Mouse (Mus musculus) liver, embryonic 16.5 days (tissue): Measurements from ENCODE around the gene Il31. TPM values are rescaled to one million over a fixed set of nuclear protein-coding genes. Genes with fewer than 3 reads are reported as not detected.

ENCODE experiments used
- ATAC-seq: fragments of 200-750 bp; cut with Nextera tagmentation; 2 replicates; pipeline ENCODE4 v1.8.0; 2017; ENCODE audit warnings: low read depth, mild to moderate bottlenecking, moderate number of reproducible peaks, moderate library complexity
- H3K27ac ChIP-seq: fragments of 300-500 bp; sonication (generic); 2 replicates; pipeline ENCODE4 v1.5.1; 2014; ENCODE audit warnings: mild to moderate bottlenecking, low read length
- H3K27me3 ChIP-seq: fragments of 300-500 bp; sonication (generic); 2 replicates; pipeline ENCODE4 v1.6.1; 2014; ENCODE audit warnings: low read depth, low read length, mixed read lengths; ENCODE audit not compliant: control insufficient read depth, insufficient read depth
- H3K36me3 ChIP-seq: fragments of 300-500 bp; sonication (generic); 2 replicates; pipeline ENCODE4 v1.6.1; 2014; ENCODE audit warnings: mild to moderate bottlenecking; ENCODE audit not compliant: control insufficient read depth, insufficient read depth
- H3K4me1 ChIP-seq: fragments of 300-500 bp; sonication (generic); 2 replicates; pipeline ENCODE4 v1.6.1; 2014; ENCODE audit warnings: low read depth, low read length, mixed read lengths; ENCODE audit not compliant: control insufficient read depth
- H3K4me2 ChIP-seq: fragments of 300-500 bp; sonication (generic); 2 replicates; pipeline ENCODE4 v1.6.1; 2014; ENCODE audit warnings: low read depth, low read length, mixed read lengths
- H3K4me3 ChIP-seq: fragments of 300-500 bp; sonication (generic); 2 replicates; pipeline ENCODE4 v1.5.1; 2014; ENCODE audit warnings: low read depth, mild to moderate bottlenecking, low read length
- H3K9ac ChIP-seq: fragments of 300-500 bp; sonication (generic); 2 replicates; pipeline ENCODE4 v1.6.1; 2014; ENCODE audit warnings: low read depth, low read length
- H3K9me3 ChIP-seq: fragments of 300-500 bp; sonication (generic); replicated peaks from 2 replicates; pipeline ENCODE4 v1.6.1; 2016; ENCODE audit warnings: low read length; ENCODE audit not compliant: control insufficient read depth
- WGBS: fragments of 180-500 bp; shearing (Covaris S2); extraction: QIAGEN DNeasy Blood & Tissue Kit; methylation state at CpG from one replicate; pipeline ENCODE4 v1.1.7; 2014; ENCODE audit not compliant: insufficient replicate concordance; 5-methylcytosine and 5-hydroxymethylcytosine counted together
- polyA plus RNA-seq: library from polyadenylated mRNA; unstranded; fragments of >200 nt; fragmentation: Nextera tagmentation; extraction: Ambion mirVana; gene quantifications from 2 replicates; pipeline ENCODE4 v1.2.1, GENCODE M21; 2015

Gene Il31
- polyA plus RNA-seq: not detected in 2 replicates

GRCm38 (mm10) chr5:123489112-123489785 is at the start of gene Il31, which contains the start of gene Lrrc43:
TSS of gene Il31 (minus strand) at chr5:123489489.
TSS of gene Lrrc43 (plus strand) at chr5:123489305.
- H3K9ac ChIP-seq: no peak within 1 kb of the TSS
- H3K27me3 ChIP-seq: peaks cover 10% of the 10 kb centered on the region
- no peak within 1 kb of the TSS for H3K27ac ChIP-seq
- no peaks in the 10 kb centered on the region for H3K9me3 ChIP-seq
- no peak within 1 kb of the TSS for H3K4me3 ChIP-seq
- no peaks in the 10 kb centered on the region for H3K4me1 ChIP-seq
- no peak for ATAC-seq
- WGBS: 8% methylated on average over 25 of the region's 25 CpGs
- no peak within 1 kb of the TSS for H3K4me2 ChIP-seq
- H3K36me3 ChIP-seq: no peaks in the 10 kb centered on the region

GRCm38 (mm10) chr5:123533801-123534200 is 44.5 kb upstream of the Il31 start:
- 84% methylated on average over 10 of the region's 10 CpGs for WGBS
- peaks cover 29% of the 10 kb centered on the region for H3K36me3 ChIP-seq

GRCm38 (mm10) chr5:123530056-123530455 is 40.8 kb upstream of the Il31 start:
- ATAC-seq: no peak
- Histone ChIP-seq H3K27me3 (no peaks in the 10 kb centered on the region), H3K9ac (no peak overlapping the region), H3K4me2 (no peak overlapping the region), H3K27ac (no peak overlapping the region), H3K4me1 (peaks cover 5% of the 10 kb centered on the region; the same call in 1 of the 2 replicates), H3K9me3 (no peaks in the 10 kb centered on the region), H3K36me3 (peaks cover 27% of the 10 kb centered on the region), H3K4me3 (no peak overlapping the region)
- WGBS: 82% methylated on average over 8 of the region's 8 CpGs

More at GRCm38 (mm10) chr5:123533801-123534200, 44.5 kb upstream of the Il31 start:
- Histone ChIP-seq H3K9me3 (no peaks in the 10 kb centered on the region), H3K4me1 (no peaks in the 10 kb centered on the region), H3K27ac (no peak overlapping the region), H3K27me3 (no peaks in the 10 kb centered on the region), H3K4me3 (no peak overlapping the region), H3K4me2 (no peak overlapping the region), H3K9ac (no peak overlapping the region)
- no peak for ATAC-seq

GRCm38 (mm10) chr5:123528641-123529040 is 39.4 kb upstream of the Il31 start:
- H3K9me3 ChIP-seq: no peaks in the 10 kb centered on the region
- H3K4me3 ChIP-seq: no peak overlapping the region
- WGBS: 68% methylated on average over 7 of the region's 7 CpGs
- ATAC-seq: no peak
- H3K27me3 ChIP-seq: no peaks in the 10 kb centered on the region
- no peak overlapping the region for H3K9ac ChIP-seq
- H3K36me3 ChIP-seq: peaks cover 23% of the 10 kb centered on the region
- H3K4me2 ChIP-seq: no peak overlapping the region
- peaks cover 11% of the 10 kb centered on the region for H3K4me1 ChIP-seq
- no peak overlapping the region for H3K27ac ChIP-seq

GRCm38 (mm10) chr5:123525916-123526495 is 36.7 kb upstream of the Il31 start:
- no peak overlapping the region for H3K4me3 ChIP-seq
- H3K4me2 ChIP-seq: no peak overlapping the region
- H3K36me3 ChIP-seq: peaks cover 12% of the 10 kb centered on the region
- H3K27ac ChIP-seq: no peak overlapping the region
- no peaks in the 10 kb centered on the region for H3K9me3 ChIP-seq
- no peak overlapping the region for H3K9ac ChIP-seq
- no peaks in the 10 kb centered on the region for H3K27me3 ChIP-seq
- no peak for ATAC-seq
- peaks cover 19% of the 10 kb centered on the region for H3K4me1 ChIP-seq
- WGBS: 79% methylated on average over 9 of the region's 9 CpGs

GRCm38 (mm10) chr5:123525281-123525680 is 36.0 kb upstream of the Il31 start, which contains the start of gene Gm49027:
TSS of gene Gm49027 (minus strand) at chr5:123525488.
- 54% methylated on average over 7 of the region's 7 CpGs for WGBS
- H3K27ac ChIP-seq: peak within 1 kb of the TSS; percentile 55; the same call in 1 of the 2 replicates
- no peaks in the 10 kb centered on the region for H3K27me3 ChIP-seq
- peak within 1 kb of the TSS; percentile 81 for H3K4me2 ChIP-seq
- ATAC-seq: no peak
- H3K9ac ChIP-seq: peak within 1 kb of the TSS; percentile 85
- H3K9me3 ChIP-seq: no peaks in the 10 kb centered on the region
- peak within 1 kb of the TSS; percentile 86 for H3K4me3 ChIP-seq
- peaks cover 19% of the 10 kb centered on the region for H3K4me1 ChIP-seq
- peaks cover 11% of the 10 kb centered on the region for H3K36me3 ChIP-seq

GRCm38 (mm10) chr5:123524393-123524750 is 35.1 kb upstream of the Il31 start:
- WGBS: under 1% methylated on average over 27 of the region's 27 CpGs
- H3K4me1 ChIP-seq: peaks cover 19% of the 10 kb centered on the region

GRCm38 (mm10) chr5:123523692-123524392 is 34.6 kb upstream of the Il31 start, which contains the start of gene Diablo:
TSS of gene Diablo (minus strand) at chr5:123524176.
- peak within 1 kb of the TSS; percentile 86 for H3K4me3 ChIP-seq
- peak within 1 kb of the TSS; percentile 85 for H3K9ac ChIP-seq
- H3K27me3 ChIP-seq: no peaks in the 10 kb centered on the region
- H3K36me3 ChIP-seq: no peaks in the 10 kb centered on the region
- peak; percentile 96 for ATAC-seq
- peaks cover 19% of the 10 kb centered on the region for H3K4me1 ChIP-seq
- H3K27ac ChIP-seq: peak within 1 kb of the TSS; percentile 67
- H3K9me3 ChIP-seq: no peaks in the 10 kb centered on the region
- peak within 1 kb of the TSS; percentile 89 for H3K4me2 ChIP-seq
- under 1% methylated on average over 82 of the region's 82 CpGs for WGBS

More at GRCm38 (mm10) chr5:123524393-123524750, 35.1 kb upstream of the Il31 start:
- ATAC-seq: peak; percentile 90
- H3K9me3 ChIP-seq: no peaks in the 10 kb centered on the region
- peak overlapping the region; percentile 85 for H3K9ac ChIP-seq
- 0 out of 2 replicates have a peak, but pooled peaks cover 2% of the 10 kb centered on the region for H3K36me3 ChIP-seq
- H3K4me3 ChIP-seq: peak overlapping the region; percentile 86
- H3K4me2 ChIP-seq: peak overlapping the region; percentile 81
- H3K27me3 ChIP-seq: no peaks in the 10 kb centered on the region
- H3K27ac ChIP-seq: peak overlapping the region; percentile 55; the same call in 1 of the 2 replicates
